Mouse (Mus musculus): ENCODE measurements around the gene Gdf3. TPM values are rescaled to one million over a fixed set of nuclear protein-coding genes. Genes with fewer than 3 reads are reported as not detected.
"Not testable (repeated sequence)": the region's sequence is repeated elsewhere in the genome, so short reads cannot be mapped to it uniquely, and the experiment has no call there.

Gene Gdf3
- polyA plus RNA-seq, 1 experiment from 2014 or later: 0.13 TPM

DNA sequence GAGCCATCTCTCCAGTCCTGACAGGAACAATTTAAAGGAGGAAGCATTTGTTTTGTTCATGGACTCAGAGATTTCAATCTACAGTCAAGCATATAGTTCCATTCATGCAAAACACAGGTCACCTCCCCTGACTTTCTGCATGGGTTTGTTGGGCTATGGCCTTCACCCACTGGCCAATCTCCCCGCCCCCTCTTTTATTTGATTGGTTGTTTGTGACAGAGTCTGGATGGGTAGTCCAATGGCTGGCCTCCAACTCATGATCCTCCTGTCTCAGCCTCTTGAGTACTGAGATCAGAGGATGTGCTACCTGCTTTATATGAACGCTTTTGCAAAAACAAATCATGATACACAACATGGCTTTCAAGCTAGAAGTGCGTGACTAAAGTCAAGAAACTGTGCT is 32.9 kb downstream of the Gdf3 start:
- no peaks in the 10 kb centered on the region for H3K4me1 ChIP-seq
- ATAC-seq (ENCODE audit: low FRiP score, low read depth): no peak
- 89% methylated on average over 3 of the region's 3 CpGs for WGBS
- H3K27ac ChIP-seq: no peak overlapping the region
- no peaks in the 10 kb centered on the region for H3K36me3 ChIP-seq
- H3K27me3 ChIP-seq: no peaks in the 10 kb centered on the region
- H3K9me3 ChIP-seq: no peaks in the 10 kb centered on the region
- H3K9ac ChIP-seq: no peak overlapping the region
- no peak overlapping the region for H3K4me3 ChIP-seq
- no peak overlapping the region for H3K4me2 ChIP-seq (replicated peaks)

DNA sequence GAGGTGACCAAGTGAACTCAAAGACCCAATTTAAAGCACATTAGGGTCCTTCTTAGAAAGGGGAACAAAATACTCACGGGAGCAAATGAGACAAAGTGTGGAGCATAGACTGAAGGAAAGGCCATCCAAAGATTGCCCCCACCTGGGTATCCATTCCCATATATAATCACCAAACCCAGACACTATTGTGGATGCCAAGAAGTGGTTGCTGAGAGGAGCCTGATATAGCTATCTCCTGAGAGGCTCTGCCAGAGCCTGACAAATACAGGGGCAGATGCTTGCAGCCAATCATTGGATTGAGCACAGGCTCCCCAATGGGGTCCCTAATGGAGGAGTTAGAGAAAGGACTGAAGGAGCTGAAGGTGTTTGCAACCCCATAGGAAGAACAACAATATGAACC is 34.9 kb downstream of the Gdf3 start:
- H3K9ac ChIP-seq; H3K4me1 ChIP-seq; H3K27me3 ChIP-seq; ATAC-seq (ENCODE audit: low FRiP score, low read depth); H3K27ac ChIP-seq; H3K9me3 ChIP-seq; H3K36me3 ChIP-seq; H3K4me3 ChIP-seq; H3K4me2 ChIP-seq (replicated peaks): not testable (repeated sequence)
- WGBS: 91% methylated on average over 1 of the region's 1 CpGs

- H3K27me3 ChIP-seq: no peaks in the 10 kb centered on the region
- no peak overlapping the region for H3K4me2 ChIP-seq (replicated peaks)
- H3K9me3 ChIP-seq: no peaks in the 10 kb centered on the region
- ATAC-seq (ENCODE audit: low FRiP score, low read depth): no peak
- no peaks in the 10 kb centered on the region for H3K36me3 ChIP-seq
- no peaks in the 10 kb centered on the region for H3K4me1 ChIP-seq
- no peak overlapping the region for H3K4me3 ChIP-seq
- whole genome bisulfite sequencing: 88% methylated on average over 3 of the region's 3 CpGs
- no peak overlapping the region for H3K9ac ChIP-seq
- no peak overlapping the region for H3K27ac ChIP-seq
Observed at GRCm38 (mm10) chr6:122571617-122571959, 38.3 kb downstream of the Gdf3 start.

DNA sequence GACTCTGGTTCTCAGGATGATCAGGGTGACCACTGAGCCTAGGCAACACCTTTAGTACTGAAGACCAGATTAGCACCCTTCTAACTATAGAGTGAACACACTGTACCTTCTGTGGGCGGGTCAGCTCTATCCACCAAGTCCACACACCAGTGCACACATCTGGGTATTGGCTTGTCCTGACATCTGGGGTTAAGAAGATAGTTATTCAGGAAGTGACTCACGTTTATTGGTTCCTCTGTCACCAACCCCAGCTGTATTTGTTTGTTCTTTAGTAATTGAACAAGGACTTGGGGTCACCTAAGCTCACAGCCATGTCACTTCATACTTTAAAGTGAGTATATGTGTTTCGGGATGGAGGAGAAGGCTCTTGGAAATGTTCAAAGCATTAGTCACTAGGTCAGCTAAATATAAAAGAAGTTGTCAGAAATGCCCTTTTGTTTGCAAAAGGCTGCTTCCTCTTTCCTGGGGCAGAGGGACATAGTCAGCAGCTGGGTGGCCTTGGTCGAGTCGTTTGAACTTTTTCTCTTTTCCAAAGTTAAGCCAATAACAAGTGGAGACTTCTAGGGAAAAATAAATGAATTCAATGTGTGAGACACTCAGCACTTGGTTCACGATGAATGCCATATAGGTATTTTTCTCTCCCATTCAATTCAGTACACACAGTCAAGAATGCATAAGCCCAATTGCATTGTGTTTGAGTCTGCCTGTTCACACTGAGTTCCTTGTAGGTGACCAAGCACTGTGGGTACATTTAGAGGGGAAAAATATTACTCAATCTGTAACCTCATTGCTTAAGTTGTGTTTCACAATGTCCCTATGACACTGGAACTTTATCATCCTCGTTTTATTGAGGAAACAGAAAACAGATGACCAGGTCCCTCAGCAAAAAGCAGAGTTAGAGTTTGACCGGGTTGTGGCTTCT is 38.9 kb downstream of the Gdf3 start:
- no peak for ATAC-seq (ENCODE audit: low FRiP score, low read depth)
- Histone ChIP-seq H3K27ac (no peak overlapping the region), H3K36me3 (no peaks in the 10 kb centered on the region), H3K27me3 (no peaks in the 10 kb centered on the region), H3K4me2 (replicated peaks) (no peak overlapping the region), H3K4me1 (no peaks in the 10 kb centered on the region), H3K9me3 (no peaks in the 10 kb centered on the region), H3K9ac (no peak overlapping the region), H3K4me3 (no peak overlapping the region)
- 50% methylated on average over 8 of the region's 8 CpGs for WGBS

DNA sequence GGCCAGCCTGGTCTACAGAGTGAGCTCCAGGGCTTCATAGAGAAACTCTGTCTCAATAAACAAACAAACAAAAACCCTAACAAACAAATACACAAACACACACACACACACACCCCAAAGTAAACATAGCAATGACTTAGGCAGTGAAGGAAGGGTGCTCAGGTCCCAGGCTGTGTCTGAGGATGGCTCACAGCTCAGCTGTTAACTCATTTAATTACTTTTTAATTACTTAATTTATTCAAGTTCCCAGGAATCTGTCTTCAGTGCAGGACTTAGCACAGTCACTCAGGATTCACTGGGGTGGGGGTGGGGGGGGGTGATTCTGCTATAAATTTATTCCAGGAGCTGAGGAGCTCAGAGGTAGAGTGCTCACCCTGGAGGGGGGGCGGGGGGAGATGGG is 40.1 kb downstream of the Gdf3 start:
- H3K4me3 ChIP-seq: no peak overlapping the region
- no peaks in the 10 kb centered on the region for H3K36me3 ChIP-seq
- H3K9me3 ChIP-seq: no peaks in the 10 kb centered on the region
- no peak overlapping the region for H3K9ac ChIP-seq
- H3K27ac ChIP-seq: no peak overlapping the region
- no peaks in the 10 kb centered on the region for H3K27me3 ChIP-seq
- ATAC-seq (ENCODE audit: low FRiP score, low read depth): no peak
- WGBS: 33% methylated on average over 1 of the region's 1 CpGs
- no peak overlapping the region for H3K4me2 ChIP-seq (replicated peaks)
- no peaks in the 10 kb centered on the region for H3K4me1 ChIP-seq

DNA sequence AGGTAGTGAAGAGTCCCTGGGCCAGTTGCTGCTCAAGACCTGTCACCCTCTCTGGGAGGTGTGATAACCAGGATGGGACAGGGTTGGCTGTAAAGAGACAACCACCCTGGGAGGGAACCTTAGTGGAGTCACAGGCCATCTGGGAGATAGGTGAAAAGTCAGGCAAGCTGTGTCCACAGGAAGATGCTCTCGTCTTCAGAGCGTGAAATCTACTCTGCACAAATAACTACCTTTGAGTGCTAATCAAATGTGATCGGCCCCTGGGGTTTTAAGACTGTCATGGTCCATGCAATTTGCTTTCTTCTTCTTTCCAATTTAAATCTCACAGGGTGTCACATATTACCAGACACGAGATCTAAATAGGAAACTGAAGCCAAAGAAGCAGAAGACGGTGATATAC is 40.8 kb downstream of the Gdf3 start:
- H3K9me3 ChIP-seq: no peaks in the 10 kb centered on the region
- H3K9ac ChIP-seq: no peak overlapping the region
- no peak overlapping the region for H3K4me2 ChIP-seq (replicated peaks)
- no peaks in the 10 kb centered on the region for H3K36me3 ChIP-seq
- no peak overlapping the region for H3K4me3 ChIP-seq
- no peaks in the 10 kb centered on the region for H3K4me1 ChIP-seq
- no peak overlapping the region for H3K27ac ChIP-seq
- 57% methylated on average over 5 of the region's 5 CpGs for WGBS
- H3K27me3 ChIP-seq: no peaks in the 10 kb centered on the region
- no peak for ATAC-seq (ENCODE audit: low FRiP score, low read depth)

GRCm38 (mm10) chr6:122565070-122565784 is 44.7 kb downstream of the Gdf3 start:
- H3K9me3 ChIP-seq: no peaks in the 10 kb centered on the region
- no peak overlapping the region for H3K27ac ChIP-seq
- 0 out of 2 replicates have a peak, but pooled peaks cover 14% of the 10 kb centered on the region for H3K4me1 ChIP-seq
- H3K27me3 ChIP-seq: peaks cover 10% of the 10 kb centered on the region
- H3K4me2 ChIP-seq (replicated peaks): no peak overlapping the region
- no peaks in the 10 kb centered on the region for H3K36me3 ChIP-seq
- 88% methylated on average over 9 of the region's 9 CpGs for WGBS
- no peak overlapping the region for H3K4me3 ChIP-seq
- no peak overlapping the region for H3K9ac ChIP-seq
- no peak for ATAC-seq (ENCODE audit: low FRiP score, low read depth)

DNA sequence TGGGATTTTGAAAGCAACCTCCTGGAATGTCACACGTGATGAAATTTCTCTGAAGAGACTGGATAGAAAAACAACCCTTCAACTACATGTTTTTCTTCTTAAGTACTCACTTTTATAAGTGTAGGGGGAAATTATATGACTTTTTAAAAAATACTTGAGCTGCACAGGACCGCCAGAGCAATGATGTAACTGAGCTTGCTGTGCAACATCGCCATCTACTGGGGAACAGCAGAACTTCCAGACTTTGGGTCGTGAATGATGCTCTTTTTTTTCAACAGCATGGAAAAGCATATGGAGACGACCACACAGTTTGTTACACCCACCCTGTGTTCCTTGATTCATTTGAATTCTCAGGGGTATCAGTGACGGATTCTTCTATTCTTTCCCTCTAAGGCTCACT is 47.4 kb downstream of the Gdf3 start:
- Histone ChIP-seq H3K36me3 (no peaks in the 10 kb centered on the region), H3K9me3 (no peaks in the 10 kb centered on the region), H3K4me3 (peak overlapping the region; percentile 17; the same call in 1 of the 2 replicates), H3K27ac (no peak overlapping the region), H3K4me1 (peaks cover 14% of the 10 kb centered on the region; the same call in 1 of the 2 replicates), H3K4me2 (replicated peaks) (peak overlapping the region; percentile 42), H3K27me3 (peaks cover 10% of the 10 kb centered on the region), H3K9ac (no peak overlapping the region)
- peak; percentile 29; the same call in 1 of the 2 replicates for ATAC-seq (ENCODE audit: low FRiP score, low read depth)
- 2% methylated on average over 6 of the region's 6 CpGs for WGBS

DNA sequence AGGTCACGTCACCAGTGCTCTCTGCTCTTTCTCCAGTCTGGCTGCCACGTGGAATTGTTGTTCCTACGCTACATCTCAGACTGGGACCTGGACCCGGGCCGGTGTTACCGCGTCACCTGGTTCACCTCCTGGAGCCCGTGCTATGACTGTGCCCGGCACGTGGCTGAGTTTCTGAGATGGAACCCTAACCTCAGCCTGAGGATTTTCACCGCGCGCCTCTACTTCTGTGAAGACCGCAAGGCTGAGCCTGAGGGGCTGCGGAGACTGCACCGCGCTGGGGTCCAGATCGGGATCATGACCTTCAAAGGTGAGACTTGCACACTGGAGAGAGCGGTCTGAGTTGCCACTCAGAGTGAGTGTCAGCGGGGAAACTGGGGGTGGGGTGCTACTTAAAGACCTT is 48.9 kb downstream of the Gdf3 start:
- no peak overlapping the region for H3K4me3 ChIP-seq
- no peaks in the 10 kb centered on the region for H3K36me3 ChIP-seq
- peaks cover 12% of the 10 kb centered on the region for H3K27me3 ChIP-seq
- H3K9ac ChIP-seq: no peak overlapping the region
- H3K4me2 ChIP-seq (replicated peaks): no peak overlapping the region
- H3K4me1 ChIP-seq: peaks cover 14% of the 10 kb centered on the region; the same call in 1 of the 2 replicates
- H3K27ac ChIP-seq: no peak overlapping the region
- no peaks in the 10 kb centered on the region for H3K9me3 ChIP-seq
- 81% methylated on average over 20 of the region's 20 CpGs for WGBS
- ATAC-seq (ENCODE audit: low FRiP score, low read depth): peak; percentile 31; the same call in 1 of the 2 replicates

DNA sequence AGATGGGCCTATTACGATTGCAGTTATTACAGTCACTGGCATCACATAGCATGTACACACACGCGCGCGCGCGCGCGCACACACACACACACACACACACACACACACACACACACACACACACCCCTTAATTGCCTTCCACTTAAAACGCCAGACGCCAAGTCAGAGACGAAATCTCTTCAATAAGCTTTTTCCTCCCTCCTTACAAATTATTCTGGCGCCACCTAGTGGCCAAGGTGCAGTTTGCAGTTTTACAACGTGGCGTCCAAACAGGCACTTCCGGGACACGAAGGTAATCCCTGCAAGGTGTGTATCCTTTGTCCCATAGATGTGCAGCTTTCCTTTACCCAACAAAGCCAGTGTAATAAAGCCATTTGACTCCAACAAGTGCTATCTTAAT is 49.5 kb downstream of the Gdf3 start:
- 0 out of 2 replicates have a peak, but pooled peaks have one; percentile 24 for ATAC-seq (ENCODE audit: low FRiP score, low read depth)
- Histone ChIP-seq H3K27me3 (peaks cover 18% of the 10 kb centered on the region), H3K4me3 (peak overlapping the region; percentile 18), H3K27ac (no peak overlapping the region), H3K9me3 (no peaks in the 10 kb centered on the region), H3K9ac (no peak overlapping the region), H3K4me2 (replicated peaks) (peak overlapping the region; percentile 53), H3K36me3 (no peaks in the 10 kb centered on the region), H3K4me1 (peaks cover 14% of the 10 kb centered on the region; the same call in 1 of the 2 replicates)
- WGBS: 12% methylated on average over 17 of the region's 17 CpGs

- H3K9me3 ChIP-seq: no peaks in the 10 kb centered on the region
- no peak overlapping the region for H3K9ac ChIP-seq
- WGBS: 23% methylated on average over 15 of the region's 15 CpGs
- H3K27me3 ChIP-seq: peaks cover 18% of the 10 kb centered on the region
- ATAC-seq (ENCODE audit: low FRiP score, low read depth): no peak
- no peaks in the 10 kb centered on the region for H3K36me3 ChIP-seq
- H3K4me3 ChIP-seq: no peak overlapping the region
- H3K4me1 ChIP-seq: peaks cover 8% of the 10 kb centered on the region; the same call in 1 of the 2 replicates
- H3K4me2 ChIP-seq (replicated peaks): peak overlapping the region; percentile 35
- H3K27ac ChIP-seq: no peak overlapping the region
Observed at GRCm38 (mm10) chr6:122556959-122557561, 52.8 kb downstream of the Gdf3 start.
